Mouse (Mus musculus): ENCODE measurements around the gene Fut9.

DNA sequence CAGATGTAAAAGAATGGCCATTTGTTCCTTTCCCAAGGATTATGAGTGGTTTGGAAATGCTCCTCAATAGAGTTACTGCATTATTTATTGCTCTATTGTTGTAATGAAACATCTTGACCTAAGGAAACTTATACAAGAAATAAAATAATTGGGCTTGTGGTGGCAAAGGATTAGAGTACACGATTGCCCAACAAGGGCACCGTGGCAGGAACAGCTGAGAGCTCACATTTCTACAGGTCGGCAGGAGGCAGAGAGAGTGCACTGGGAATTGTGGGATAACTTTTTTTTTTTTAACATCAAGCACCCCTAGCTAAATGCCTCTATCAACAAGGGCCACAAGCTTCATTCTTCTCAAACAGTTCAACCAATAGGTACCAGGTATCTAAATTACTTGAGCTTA lies 148.1 kb downstream of the Fut9 start:
- TF ChIP-seq CTCF (IDR thresholded peaks at IDR 0.05; ENCODE audit: insufficient read depth, low read length) (no peak), POLR2A (IDR thresholded peaks at IDR 0.05; ENCODE audit: borderline replicate concordance, extremely low read depth, low read depth, low read length) (no peak)
